Mouse (Mus musculus) hindbrain, embryonic 11.5 days (tissue): ENCODE data around the gene Fancc. TPM values are rescaled to one million over a fixed set of nuclear protein-coding genes. Genes with fewer than 3 reads are reported as not detected.

Experiments used
- ATAC-seq: fragments of 200-750 bp; cut with Nextera tagmentation; 2 replicates; pipeline ENCODE4 v1.8.0; 2017; ENCODE audit warnings: mild to moderate bottlenecking, moderate TSS enrichment, moderate library complexity; ENCODE audit not compliant: low FRiP score
- DNase-seq: peaks from one replicate; pipeline ENCODE4 v3.0.0-alpha.2; 2015; ENCODE audit warnings: low spot score
- H3K27ac ChIP-seq: fragments of 300-500 bp; sonication (generic); 2 replicates; pipeline ENCODE4 v1.5.1; 2014; ENCODE audit warnings: mild to moderate bottlenecking, low read depth, low read length
- H3K27me3 ChIP-seq: fragments of 300-500 bp; sonication (generic); 2 replicates; pipeline ENCODE4 v1.6.1; 2014; ENCODE audit warnings: mild to moderate bottlenecking, low read length, moderate library complexity, mixed read lengths; ENCODE audit not compliant: control insufficient read depth, insufficient read depth
- H3K36me3 ChIP-seq: fragments of 300-500 bp; sonication (generic); 2 replicates; pipeline ENCODE4 v1.6.1; 2014; ENCODE audit warnings: mild to moderate bottlenecking, low read length, moderate library complexity, mixed read lengths; ENCODE audit not compliant: control insufficient read depth, insufficient read depth
- H3K4me1 ChIP-seq: fragments of 300-500 bp; sonication (generic); replicated peaks from 2 replicates; pipeline ENCODE4 v1.6.1; 2014; ENCODE audit warnings: low read length, mixed read lengths; ENCODE audit not compliant: control insufficient read depth, insufficient read depth
- H3K4me2 ChIP-seq: fragments of 300-500 bp; sonication (generic); replicated peaks from 2 replicates; pipeline ENCODE4 v1.6.1; 2014; ENCODE audit warnings: mild to moderate bottlenecking, low read depth, low read length
- H3K4me3 ChIP-seq: fragments of 300-500 bp; sonication (generic); 2 replicates; pipeline ENCODE4 v1.5.1; 2014; ENCODE audit warnings: low read depth, low read length
- H3K9ac ChIP-seq: fragments of 300-500 bp; sonication (generic); 2 replicates; pipeline ENCODE4 v1.6.1; 2014; ENCODE audit warnings: low read depth, low read length
- H3K9me3 ChIP-seq: fragments of 300-500 bp; sonication (generic); 2 replicates; pipeline ENCODE4 v1.6.1; 2016; ENCODE audit warnings: low read length; ENCODE audit not compliant: control insufficient read depth
- WGBS: fragments of 180-500 bp; shearing (Covaris S2); extraction: QIAGEN DNeasy Blood & Tissue Kit; methylation state at CpG from one replicate; pipeline ENCODE4 v1.1.7; 2014; 5-methylcytosine and 5-hydroxymethylcytosine counted together
- polyA plus RNA-seq: library from polyadenylated mRNA; unstranded; fragments of >200 nt; fragmentation: Nextera tagmentation; extraction: Ambion mirVana; gene quantifications from 2 replicates; pipeline ENCODE4 v1.2.1, GENCODE M21; 2014

The Fancc gene
- polyA plus RNA-seq, 1 experiment from 2014 or later, result 26.1 TPM

DNA sequence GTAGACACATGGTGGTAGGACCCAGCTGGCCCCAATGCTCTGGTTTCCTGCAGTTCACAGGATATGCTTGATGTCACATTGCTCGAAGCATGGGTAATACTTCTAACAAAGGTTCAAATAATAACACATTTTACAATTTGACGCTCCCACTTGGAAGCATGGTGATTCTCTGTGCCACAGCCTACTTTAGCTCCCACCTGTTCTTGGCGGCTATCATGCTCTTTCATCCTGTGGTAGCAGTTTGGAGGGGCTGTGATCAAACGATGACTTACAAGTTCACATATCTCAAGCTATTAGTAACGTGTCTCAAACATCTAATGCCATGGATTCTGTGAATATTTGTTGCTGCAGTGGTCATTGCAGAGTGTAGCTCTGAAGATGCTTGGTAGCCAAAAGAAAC, 219.8 kb downstream of the Fancc start:
- DNase-seq, result no peak
- Histone ChIP-seq H3K27me3 (peaks cover 11% of the 10 kb centered on the region), H3K4me2 (no peak overlapping the region), H3K4me1 (peaks cover 12% of the 10 kb centered on the region), H3K9me3 (no peaks in the 10 kb centered on the region), H3K27ac (no peak overlapping the region), H3K36me3 (no peaks in the 10 kb centered on the region), H3K4me3 (no peak overlapping the region), H3K9ac (no peak overlapping the region)
- ATAC-seq, result no peak
- 83% methylated on average over 5 of the region's 5 CpGs for WGBS

DNA sequence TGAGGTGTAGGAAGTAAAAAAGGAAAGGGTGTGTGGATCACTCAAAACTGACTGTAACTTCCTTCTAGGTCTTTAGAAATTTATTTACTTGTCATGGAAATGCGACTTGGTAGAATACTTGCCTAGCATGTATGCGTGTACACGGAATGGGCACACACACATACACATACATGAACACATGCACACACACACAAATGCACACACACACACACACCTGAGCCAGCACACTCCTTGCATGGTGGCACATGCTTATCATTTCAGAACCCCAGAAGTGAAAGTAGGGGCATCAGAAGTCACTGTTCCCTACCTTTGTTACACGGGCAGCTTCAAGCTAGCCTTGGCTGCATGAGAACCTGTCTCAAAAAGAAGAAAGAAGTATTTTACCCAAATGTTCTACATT, 220.7 kb downstream of the Fancc start:
- no peak overlapping the region for H3K27ac ChIP-seq
- ATAC-seq (no peak), DNase-seq (no peak)
- no peak overlapping the region for H3K9ac ChIP-seq
- peaks cover 13% of the 10 kb centered on the region for H3K27me3 ChIP-seq
- H3K4me1 ChIP-seq, result peaks cover 15% of the 10 kb centered on the region
- no peak overlapping the region for H3K4me3 ChIP-seq
- no peaks in the 10 kb centered on the region for H3K9me3 ChIP-seq
- H3K36me3 ChIP-seq, result no peaks in the 10 kb centered on the region
- no peak overlapping the region for H3K4me2 ChIP-seq
- 93% methylated on average over 4 of the region's 4 CpGs for WGBS

DNA sequence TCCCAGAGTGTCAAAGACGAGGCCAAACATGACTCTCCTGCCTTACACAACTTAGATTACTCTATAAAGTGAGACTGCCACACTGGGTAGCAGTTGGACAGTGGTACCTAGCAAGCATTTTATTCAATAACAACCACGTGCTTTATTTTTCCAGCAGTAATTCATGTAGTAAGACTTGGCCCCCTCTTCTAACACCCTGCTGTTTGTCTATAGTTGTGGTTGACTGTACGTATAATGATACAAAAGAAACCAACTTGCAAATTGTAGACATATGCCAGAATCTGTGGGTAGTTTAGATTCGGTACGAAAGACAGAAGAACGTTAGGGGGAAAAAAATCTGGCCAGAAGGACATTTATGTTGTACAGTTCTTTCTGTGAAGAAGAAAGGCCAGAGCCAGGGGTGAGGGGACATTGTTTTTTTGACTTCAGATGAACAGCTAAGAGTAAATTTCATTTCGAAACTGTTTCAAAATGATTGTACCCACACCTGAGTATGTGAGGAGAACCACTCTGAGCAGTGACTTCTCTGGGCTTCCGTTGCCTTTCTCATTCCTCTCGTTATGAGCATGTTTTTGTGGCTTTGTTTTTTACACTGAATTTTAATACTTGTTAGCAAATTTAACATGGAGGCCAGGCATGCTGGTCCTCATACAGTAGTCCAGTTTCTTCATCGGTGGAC, 222.5 kb downstream of the Fancc start:
- Histone ChIP-seq H3K4me2 (no peak overlapping the region), H3K36me3 (no peaks in the 10 kb centered on the region), H3K27me3 (peaks cover 23% of the 10 kb centered on the region), H3K4me1 (peaks cover 15% of the 10 kb centered on the region), H3K9me3 (no peaks in the 10 kb centered on the region), H3K9ac (no peak overlapping the region), H3K27ac (no peak overlapping the region), H3K4me3 (no peak overlapping the region)
- ATAC-seq (no peak), DNase-seq (no peak)
- 87% methylated on average over 10 of the region's 10 CpGs for WGBS

DNA sequence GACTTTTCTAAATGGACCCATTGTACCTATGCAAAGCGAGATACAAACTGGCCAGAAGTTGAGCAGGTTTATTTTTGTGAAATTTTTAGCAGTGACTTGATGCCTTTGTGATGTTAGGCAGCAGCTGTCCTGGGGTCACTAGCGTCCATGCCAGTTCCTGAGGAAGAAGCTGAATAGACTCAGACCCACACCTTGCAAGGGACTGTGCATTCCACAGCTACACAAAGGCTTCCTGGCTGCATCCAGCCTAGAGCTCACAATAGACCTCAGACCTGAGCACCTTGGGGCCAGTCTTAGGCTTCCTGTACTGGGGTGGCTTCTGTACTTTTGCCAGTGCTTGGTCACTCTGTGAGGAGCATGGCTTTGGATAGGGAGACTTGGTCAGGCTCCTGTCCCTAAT, 223.2 kb downstream of the Fancc start:
- Histone ChIP-seq H3K27ac (no peak overlapping the region), H3K4me2 (no peak overlapping the region), H3K36me3 (no peaks in the 10 kb centered on the region), H3K4me1 (peaks cover 12% of the 10 kb centered on the region), H3K9me3 (no peaks in the 10 kb centered on the region), H3K4me3 (no peak overlapping the region), H3K27me3 (peaks cover 24% of the 10 kb centered on the region), H3K9ac (no peak overlapping the region)
- no peak for ATAC-seq
- WGBS, result 31% methylated on average over 2 of the region's 2 CpGs
- peak; percentile 20 for DNase-seq

DNA sequence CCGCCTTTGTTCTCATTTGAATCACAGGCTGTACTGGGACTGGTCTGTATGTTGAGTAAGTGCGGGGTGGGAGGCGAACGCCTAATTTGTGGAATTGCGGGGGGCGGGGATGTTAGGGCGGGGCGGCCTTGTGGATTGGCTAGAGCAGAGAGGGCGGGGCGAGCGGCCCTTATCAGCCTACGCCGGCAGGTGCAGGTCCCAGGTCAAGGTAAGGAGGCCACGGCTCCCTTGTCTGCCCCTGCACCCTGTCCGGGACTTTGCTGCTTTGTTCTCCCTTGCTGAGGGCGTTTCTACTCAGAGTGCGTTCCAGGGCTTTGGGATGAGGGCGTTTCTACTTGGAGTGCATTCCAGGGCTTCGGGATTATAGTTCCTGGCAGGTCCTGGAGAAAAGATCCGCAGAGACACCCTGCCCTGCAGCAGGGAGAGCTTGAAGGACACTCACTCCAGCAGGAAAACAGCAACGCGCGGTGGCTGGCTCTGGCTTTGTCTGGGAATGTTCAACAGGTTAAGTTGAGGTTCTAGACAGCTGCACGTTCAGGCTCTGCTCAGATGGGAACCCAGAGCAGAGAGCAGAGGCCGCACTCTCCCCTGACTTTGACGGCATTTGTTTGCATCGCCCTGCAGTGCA, 224.4 kb downstream of the Fancc start:
- Histone ChIP-seq H3K9ac (peak overlapping the region; percentile 42; the same call in 1 of the 2 replicates), H3K9me3 (no peaks in the 10 kb centered on the region), H3K27me3 (peaks cover 24% of the 10 kb centered on the region), H3K4me3 (peak overlapping the region; percentile 31), H3K27ac (no peak overlapping the region; the same call in 1 of the 2 replicates), H3K4me2 (peak overlapping the region; percentile 62), H3K4me1 (0 out of 2 replicates have a peak, but pooled peaks cover 6% of the 10 kb centered on the region), H3K36me3 (no peaks in the 10 kb centered on the region)
- peak; percentile 69 for DNase-seq
- WGBS, result under 1% methylated on average over 27 of the region's 27 CpGs
- ATAC-seq, result peak; percentile 88

DNA sequence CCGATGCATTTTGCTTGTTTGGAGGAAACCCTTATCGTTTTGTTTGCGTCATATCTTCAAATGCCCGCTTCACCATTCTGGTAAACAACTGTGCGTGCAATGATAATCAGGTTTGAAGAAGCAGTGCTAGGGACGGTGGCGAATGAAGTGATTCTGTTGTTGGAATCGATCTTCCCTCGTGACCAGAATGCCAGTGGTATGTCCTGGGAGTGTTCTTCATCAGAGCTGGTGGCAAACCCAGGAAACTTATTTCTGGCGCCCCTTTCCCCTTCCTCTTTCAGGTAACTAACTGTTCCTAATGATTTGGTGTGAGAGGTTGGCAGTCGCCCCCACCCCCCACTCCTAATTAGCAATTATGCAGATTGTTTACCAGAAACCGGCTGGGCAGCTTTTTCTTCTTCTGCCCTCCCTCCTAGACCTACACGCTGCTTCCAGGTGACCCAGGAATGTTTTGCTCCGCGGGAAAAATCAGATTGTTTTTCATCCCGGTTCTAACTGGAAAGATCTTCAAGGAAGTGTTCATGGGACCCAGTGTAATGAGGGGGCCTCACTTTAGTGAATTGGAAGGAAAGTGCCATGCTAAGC, 225.0 kb downstream of the Fancc start:
- 0 out of 2 replicates have a peak, but pooled peaks cover 6% of the 10 kb centered on the region for H3K4me1 ChIP-seq
- no peak overlapping the region for H3K27ac ChIP-seq
- H3K9ac ChIP-seq, result no peak overlapping the region
- H3K9me3 ChIP-seq, result no peaks in the 10 kb centered on the region
- peak; percentile 48 for ATAC-seq
- peaks cover 24% of the 10 kb centered on the region for H3K27me3 ChIP-seq
- no peaks in the 10 kb centered on the region for H3K36me3 ChIP-seq
- peak overlapping the region; percentile 62 for H3K4me2 ChIP-seq
- peak overlapping the region; percentile 31 for H3K4me3 ChIP-seq
- DNase-seq, result peak; percentile 65
- 4% methylated on average over 16 of the region's 16 CpGs for WGBS

DNA sequence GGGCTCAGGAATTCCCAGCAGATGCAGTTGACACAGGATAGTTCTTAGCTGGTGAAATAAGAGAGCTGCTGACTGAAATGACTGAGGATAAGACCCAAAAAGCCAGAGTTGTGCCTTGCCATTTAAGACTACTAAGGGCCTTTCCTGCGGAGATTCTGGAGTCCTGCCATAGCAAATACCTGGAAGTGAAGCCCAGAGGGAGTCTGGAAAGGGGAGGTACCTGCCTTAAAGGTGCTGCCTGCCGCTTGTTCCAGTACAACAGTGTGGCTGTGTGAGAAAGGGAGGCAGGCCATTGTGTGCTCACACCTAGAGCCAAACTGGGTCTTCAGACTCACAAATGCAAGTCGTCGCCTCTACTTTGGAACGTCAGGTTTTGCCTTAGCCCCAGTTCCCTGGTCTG, 226.9 kb downstream of the Fancc start:
- H3K9me3 ChIP-seq, result no peaks in the 10 kb centered on the region
- no peak overlapping the region for H3K27ac ChIP-seq
- DNase-seq (no peak), ATAC-seq (no peak)
- H3K4me3 ChIP-seq, result no peak overlapping the region
- H3K36me3 ChIP-seq, result no peaks in the 10 kb centered on the region
- H3K9ac ChIP-seq, result no peak overlapping the region
- H3K4me2 ChIP-seq, result no peak overlapping the region
- 0 out of 2 replicates have a peak, but pooled peaks cover 6% of the 10 kb centered on the region for H3K4me1 ChIP-seq
- peaks cover 22% of the 10 kb centered on the region for H3K27me3 ChIP-seq
- 28% methylated on average over 5 of the region's 5 CpGs for WGBS

DNA sequence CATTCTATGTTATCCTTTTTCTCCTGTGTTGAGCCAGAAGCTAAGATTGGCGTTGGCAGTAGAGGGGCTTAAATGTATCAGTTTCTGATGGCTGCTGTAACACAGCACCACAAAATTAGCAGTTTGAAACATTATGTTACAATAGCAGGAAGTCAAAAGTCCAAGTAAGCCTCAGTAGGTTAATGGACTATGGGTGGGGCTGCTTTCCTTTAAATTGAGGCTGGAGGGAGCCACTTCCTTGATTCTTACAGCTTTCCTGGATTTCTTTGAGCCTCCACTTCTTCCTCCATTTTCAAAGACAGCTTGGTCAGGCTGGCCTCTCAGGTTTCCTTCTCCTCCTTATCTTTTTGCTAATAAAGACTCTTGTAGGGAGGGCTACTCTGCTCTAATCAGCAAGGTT, 228.3 kb downstream of the Fancc start:
- Histone ChIP-seq H3K9me3 (no peaks in the 10 kb centered on the region), H3K36me3 (no peaks in the 10 kb centered on the region), H3K4me3 (no peak overlapping the region), H3K4me1 (0 out of 2 replicates have a peak, but pooled peaks cover 6% of the 10 kb centered on the region), H3K27ac (no peak overlapping the region), H3K4me2 (no peak overlapping the region), H3K9ac (no peak overlapping the region), H3K27me3 (peaks cover 20% of the 10 kb centered on the region)
- ATAC-seq (no peak), DNase-seq (no peak)
- 83% methylated on average over 1 of the region's 1 CpGs for WGBS
